Mouse (Mus musculus) thymus, adult 2 months (tissue): ENCODE data around the gene Scfd2.

Source experiments
- CTCF ChIP-seq: fragments of 200-500 bp; IDR thresholded peaks from 2 replicates; pipeline ENCODE4 v1.5.1; 2012; ENCODE audit warnings: mild to moderate bottlenecking, control low read depth, low read length, moderate library complexity, borderline replicate concordance; ENCODE audit not compliant: control insufficient read depth, poor library complexity, insufficient read depth; ENCODE audit errors: extremely low read depth
- POLR2A ChIP-seq: fragments of 200-500 bp; IDR thresholded peaks from 2 replicates; pipeline ENCODE4 v1.6.1; 2012; ENCODE audit warnings: mild to moderate bottlenecking, low read length, control low read depth, moderate library complexity; ENCODE audit not compliant: control insufficient read depth, poor library complexity, insufficient read depth; ENCODE audit errors: extremely low read depth

- TF ChIP-seq POLR2A (no peak), CTCF (no peak)
These were observed 301.7 kb downstream of the Scfd2 start for GRCm38 (mm10) chr5:74229775-74230413.
